Mouse (Mus musculus): ENCODE measurements around the gene Poll.

- TF ChIP-seq POLR2A (IDR thresholded peaks at IDR 0.05; ENCODE audit: low read depth, low read length) (no peak), ZNF384 (IDR thresholded peaks at IDR 0.05; ENCODE audit: low read depth, low read length) (no peak), MAZ (IDR thresholded peaks at IDR 0.05; ENCODE audit: low read depth, low read length) (no peak), CTCF (conservative IDR thresholded peaks at IDR 0.05 in 1 of 2, IDR thresholded peaks at IDR 0.05 in 1 of 2; ENCODE audit: low read depth in 2 of 2, low read length in 2 of 2) (no peak), JUND (conservative IDR thresholded peaks at IDR 0.05; ENCODE audit: low read depth, low read length) (no peak), TCF12 (IDR thresholded peaks at IDR 0.05; ENCODE audit: low read depth, low read length) (no peak), MEF2A (IDR thresholded peaks at IDR 0.05; ENCODE audit: borderline replicate concordance, low read depth, low read length) (no peak), EP300 (IDR thresholded peaks at IDR 0.05; ENCODE audit: low read length) (no peak), GABPA (IDR thresholded peaks at IDR 0.05; ENCODE audit: insufficient replicate concordance, low read depth, low read length) (no peak), RCOR1 (conservative IDR thresholded peaks at IDR 0.05; ENCODE audit: low read depth, low read length) (no peak), HCFC1 (IDR thresholded peaks at IDR 0.05; ENCODE audit: low read depth, low read length) (no peak), ZKSCAN1 (IDR thresholded peaks at IDR 0.05; ENCODE audit: borderline replicate concordance, low read depth, low read length) (no peak)
These were observed 42.3 kb upstream of the Poll start for GRCm38 (mm10) chr19:45602606-45603005.
